Mouse (Mus musculus): ENCODE measurements around the gene Bag5.

Gene Bag5

GRCm38 (mm10) chr12:111734912-111735311, 21.9 kb upstream of the Bag5 start:
- WGBS = 79% methylated on average over 3 of the region's 3 CpGs

GRCm38 (mm10) chr12:111732921-111733320, 19.9 kb upstream of the Bag5 start:
- WGBS = 44% methylated on average over 5 of the region's 5 CpGs

GRCm38 (mm10) chr12:111731822-111732807, 19.1 kb upstream of the Bag5 start:
- WGBS = 24% methylated on average over 30 of the region's 30 CpGs

GRCm38 (mm10) chr12:111727956-111728355, 14.9 kb upstream of the Bag5 start:
- 93% methylated on average over 1 of the region's 1 CpGs for WGBS

GRCm38 (mm10) chr12:111726122-111726463, 13.0 kb upstream of the Bag5 start:
- 26% methylated on average over 4 of the region's 4 CpGs for WGBS

DNA sequence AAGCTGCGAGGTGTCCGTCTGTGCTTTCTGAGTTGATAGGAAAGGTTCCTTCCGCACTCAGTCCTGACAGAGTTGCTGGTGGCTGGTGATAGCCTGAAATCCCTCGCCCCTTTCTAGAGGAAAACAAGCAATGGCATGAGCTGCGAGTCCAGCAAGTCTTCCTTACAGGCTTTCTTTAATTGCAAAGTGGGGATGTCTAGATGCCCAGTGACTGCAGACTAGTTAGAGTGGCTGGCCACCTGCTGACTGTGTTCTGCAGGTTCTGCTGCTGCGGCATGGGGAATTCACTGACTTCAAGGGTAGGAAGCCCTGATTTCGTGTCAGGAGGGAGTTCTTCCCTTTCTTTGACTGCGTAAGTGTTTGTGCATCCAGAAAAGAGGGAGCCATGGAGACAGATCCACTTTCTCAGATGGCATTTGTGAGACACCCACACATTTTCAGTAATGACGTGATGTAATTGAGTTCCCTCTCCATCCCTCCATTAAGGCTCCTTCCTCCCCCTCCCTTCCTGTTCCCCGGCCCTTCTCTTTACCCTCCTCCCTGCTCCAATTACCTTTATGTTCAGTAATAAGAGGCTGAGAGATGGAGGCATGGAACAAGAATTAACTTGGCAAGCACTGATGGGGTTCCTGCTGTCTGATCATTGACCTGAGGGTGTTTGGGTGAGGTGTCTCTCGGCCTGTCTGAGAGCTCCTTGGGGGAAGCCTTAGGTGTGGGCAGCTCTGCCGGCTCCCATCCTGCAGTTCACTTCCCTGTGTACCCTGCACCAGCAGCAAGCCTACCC, 12.5 kb upstream of the Bag5 start:
- 30% methylated on average over 12 of the region's 12 CpGs for WGBS

DNA sequence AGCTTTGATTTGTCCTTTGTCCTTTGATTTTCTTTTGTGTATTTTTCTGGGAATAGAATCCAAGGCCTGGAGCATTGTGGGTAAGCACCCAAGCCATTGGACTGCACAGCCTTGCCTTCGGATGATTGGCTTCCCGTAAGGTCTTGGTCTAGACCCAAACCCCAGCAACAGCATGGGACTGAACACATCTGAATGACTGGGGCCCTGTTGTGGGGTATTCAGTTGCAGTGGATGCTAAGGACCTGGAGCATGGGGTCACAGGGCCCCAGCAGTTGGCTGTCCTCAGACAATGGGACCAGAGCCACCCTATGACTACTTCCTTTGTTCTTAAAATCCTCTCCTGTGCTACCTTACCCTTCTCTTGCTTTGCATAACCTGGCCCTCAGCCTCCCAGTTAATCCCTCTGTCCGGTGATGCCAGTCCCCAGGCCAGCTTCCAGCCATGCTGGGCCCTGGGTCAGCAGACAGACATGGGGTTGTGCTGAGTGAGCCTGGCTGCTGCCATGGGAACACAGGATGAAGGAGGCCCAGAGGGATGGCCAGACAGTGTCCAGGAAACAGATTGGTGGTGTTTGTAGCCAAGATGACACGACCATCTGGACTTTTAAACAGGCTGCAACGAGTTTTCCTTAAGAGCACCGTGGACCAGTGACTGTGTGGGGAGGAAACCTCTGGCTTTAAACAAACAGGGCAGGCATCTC, 11.7 kb upstream of the Bag5 start:
- 44% methylated on average over 6 of the region's 6 CpGs for WGBS

DNA sequence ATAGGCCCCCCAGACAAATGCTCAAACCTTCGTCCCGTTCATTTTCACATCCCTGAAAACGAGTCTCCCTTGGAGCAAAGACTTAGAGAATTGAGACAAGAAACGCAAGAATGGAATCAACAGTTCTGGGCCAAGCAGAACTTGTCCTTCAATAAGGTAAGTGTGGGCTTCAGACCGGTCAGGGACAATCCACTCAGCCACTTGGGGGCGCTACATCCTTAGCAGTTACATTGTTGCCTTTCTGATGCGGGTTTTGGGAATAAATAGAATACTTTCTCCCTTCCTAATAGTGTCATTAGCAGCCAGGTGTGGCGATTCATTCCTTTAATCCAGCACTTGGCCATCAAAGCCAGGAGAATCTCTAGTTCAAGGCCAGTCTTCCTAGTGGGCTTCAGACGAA, 9.6 kb upstream of the Bag5 start:
- WGBS = 70% methylated on average over 9 of the region's 9 CpGs

DNA sequence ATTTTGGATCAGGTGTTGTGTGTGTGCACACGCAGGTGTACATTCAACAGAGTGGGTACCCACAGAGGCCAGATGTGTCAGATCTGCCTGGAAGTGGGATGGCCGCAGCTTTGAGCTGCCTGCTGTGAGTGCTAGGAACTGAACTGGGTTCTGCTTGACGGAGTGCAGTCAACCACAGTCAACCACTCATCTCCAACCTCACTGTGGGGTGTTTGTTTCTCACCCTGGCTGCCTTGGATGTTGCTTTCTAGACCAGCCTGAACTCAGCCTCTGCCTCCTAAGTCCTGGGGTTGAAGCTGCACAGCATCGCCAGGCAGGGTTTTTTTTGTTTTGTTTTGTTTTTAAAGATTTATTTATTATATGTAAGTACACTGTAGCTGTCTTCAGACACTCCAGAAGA, 7.2 kb upstream of the Bag5 start:
- WGBS = 83% methylated on average over 4 of the region's 4 CpGs

- 22% methylated on average over 8 of the region's 8 CpGs for WGBS
These were observed 5.6 kb upstream of the Bag5 start for GRCm38 (mm10) chr12:111718656-111719055.

DNA sequence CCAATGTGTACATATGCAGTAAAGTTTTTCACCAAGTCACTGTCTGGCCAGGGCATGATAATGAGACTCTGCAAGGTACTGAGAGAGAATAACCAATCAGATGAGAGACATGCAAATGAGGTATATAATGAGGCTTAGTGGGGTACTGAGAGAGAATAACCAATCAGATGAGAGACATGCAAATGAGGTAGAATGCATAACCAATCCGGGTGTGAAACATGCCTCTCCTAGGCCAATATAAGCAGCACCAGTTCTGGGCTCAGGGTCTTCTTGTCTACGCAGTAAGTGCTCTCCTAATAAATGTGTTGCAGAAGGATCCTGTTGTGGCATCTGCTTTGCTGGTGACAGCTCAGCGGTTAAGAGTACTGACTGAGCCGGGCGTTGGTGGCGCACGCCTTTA, 3.4 kb upstream of the Bag5 start:
- WGBS = 95% methylated on average over 7 of the region's 7 CpGs

- 62% methylated on average over 6 of the region's 6 CpGs for WGBS
These were observed 823 bp upstream of the Bag5 start for GRCm38 (mm10) chr12:111713880-111714279.

GRCm38 (mm10) chr12:111712476-111712875, 581 bp downstream of the Bag5 start:
- 1% methylated on average over 33 of the region's 33 CpGs for WGBS

- 81% methylated on average over 10 of the region's 10 CpGs for WGBS
These were observed 3.0 kb downstream of the Bag5 start for GRCm38 (mm10) chr12:111710091-111710490.

- WGBS = 35% methylated on average over 4 of the region's 4 CpGs
These were observed 4.9 kb downstream of the Bag5 start for GRCm38 (mm10) chr12:111708181-111708580.

DNA sequence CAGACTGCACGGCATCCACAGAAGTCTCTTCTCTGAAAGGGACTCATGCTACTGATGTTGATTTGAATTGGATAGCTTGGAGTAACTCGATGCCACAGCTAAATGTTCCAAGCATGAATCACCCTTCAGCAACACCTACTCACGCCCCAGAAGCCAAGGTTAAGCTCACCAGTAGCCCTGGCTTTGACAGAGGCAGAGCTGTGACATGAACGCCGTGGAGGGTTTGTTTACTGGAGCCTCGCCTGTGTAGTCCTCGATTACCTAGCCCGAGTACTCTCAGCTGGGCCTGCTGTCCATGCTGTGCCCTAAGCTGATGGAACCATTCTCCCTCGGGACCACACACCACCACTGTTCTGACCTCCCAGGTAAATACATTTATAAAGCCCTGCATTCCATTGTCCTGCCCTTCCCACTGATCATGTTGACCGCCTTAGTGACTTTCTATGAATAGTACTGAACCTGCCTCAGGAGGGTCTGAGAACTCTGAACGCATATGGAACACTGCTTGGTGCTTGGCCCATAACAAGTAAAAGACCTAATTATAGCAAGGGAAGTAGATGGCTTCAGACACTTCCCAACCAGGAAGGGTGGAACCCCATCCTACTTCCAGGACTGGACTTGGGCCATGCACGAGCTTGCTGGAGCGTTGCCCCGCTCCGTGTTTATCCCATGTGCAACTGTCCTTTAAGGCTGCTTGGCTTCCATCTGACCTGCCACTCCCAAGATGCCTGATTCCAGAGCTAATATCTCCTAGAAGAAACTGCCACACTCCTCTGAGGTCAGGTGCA, 7.7 kb downstream of the Bag5 start:
- WGBS = 63% methylated on average over 15 of the region's 15 CpGs

GRCm38 (mm10) chr12:111704609-111705008, 8.4 kb downstream of the Bag5 start:
- WGBS = 38% methylated on average over 9 of the region's 9 CpGs

DNA sequence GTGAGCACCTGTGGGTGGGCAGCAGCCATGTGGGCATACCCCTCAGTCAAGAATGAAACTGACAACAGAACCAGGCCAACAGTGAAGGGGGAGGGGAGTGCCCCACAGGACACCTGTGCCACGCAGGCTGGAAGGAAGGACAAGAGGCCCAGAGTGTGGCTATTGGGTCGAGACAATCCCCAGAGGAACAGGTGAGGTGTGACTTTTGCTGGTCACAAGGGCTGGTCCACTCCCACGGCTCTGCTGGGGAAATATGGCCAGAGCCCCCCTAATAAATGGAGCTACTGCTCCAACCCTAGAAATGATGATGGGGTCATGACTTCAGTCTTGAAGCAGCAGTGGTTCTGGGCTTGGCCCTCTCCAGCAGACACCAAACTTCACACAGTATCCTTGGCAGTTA, 9.8 kb downstream of the Bag5 start:
- 87% methylated on average over 3 of the region's 3 CpGs for WGBS

- 57% methylated on average over 9 of the region's 9 CpGs for WGBS
These were observed 12.1 kb downstream of the Bag5 start for GRCm38 (mm10) chr12:111700920-111701458.

GRCm38 (mm10) chr12:111699542-111699941, 13.5 kb downstream of the Bag5 start:
- 58% methylated on average over 4 of the region's 4 CpGs for WGBS

DNA sequence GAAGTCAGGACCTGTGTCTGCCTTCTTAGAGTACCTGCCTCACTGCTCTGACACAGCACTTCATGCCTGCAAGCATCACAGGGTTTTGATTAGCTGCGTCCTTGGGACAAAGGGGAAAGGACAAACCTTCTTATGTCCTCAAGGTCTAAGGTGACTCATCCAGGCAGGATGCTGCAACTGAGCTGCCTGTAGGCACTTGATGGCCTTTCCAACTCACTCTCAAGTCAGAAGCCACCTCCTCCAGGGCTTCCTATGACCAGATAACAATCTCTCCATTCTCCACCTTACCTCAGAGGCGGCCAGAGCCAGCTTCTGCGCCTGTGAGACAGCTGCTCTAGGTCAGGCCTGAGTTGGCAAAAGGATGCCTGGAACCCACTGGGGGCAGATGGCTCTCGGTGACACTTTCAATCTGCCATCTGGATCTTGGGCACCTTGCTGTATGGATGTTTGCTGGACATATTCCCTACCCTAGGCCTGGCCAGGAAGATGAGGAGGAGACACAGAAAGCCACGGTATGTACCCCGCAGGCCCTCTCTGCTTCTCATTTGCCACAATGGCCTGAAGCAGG, 14.6 kb downstream of the Bag5 start:
- 70% methylated on average over 6 of the region's 6 CpGs for WGBS
